Mouse (Mus musculus): ENCODE measurements around the gene Tent2. TPM values are rescaled to one million over a fixed set of nuclear protein-coding genes. Genes with fewer than 3 reads are reported as not detected.
"Not testable (repeated sequence)": the region's sequence is repeated elsewhere in the genome, so short reads cannot be mapped to it uniquely, and the experiment has no call there.

The Tent2 gene
- polyA plus RNA-seq, 1 experiment = 110 TPM

GRCm38 (mm10) chr13:93192646-93193026 lies 451 bp upstream of the Tent2 start:
- peak overlapping the region; percentile 17; the same call in 1 of the 2 replicates for H3K27ac ChIP-seq (ENCODE audit: insufficient read depth, low read length)
- H3K4me3 ChIP-seq (ENCODE audit: insufficient read depth, low read length) = peak overlapping the region; percentile 20
- H3K4me1 ChIP-seq (ENCODE audit: control insufficient read depth, insufficient read depth, low read length) = no peaks in the 10 kb centered on the region
- TF ChIP-seq POLR2A (IDR thresholded peaks at IDR 0.05; ENCODE audit: low read depth, low read length) = no peak
- TF ChIP-seq CTCF (IDR thresholded peaks at IDR 0.05; ENCODE audit: borderline replicate concordance, insufficient read depth, low read length) = no peak

- Histone ChIP-seq H3K4me3 (ENCODE audit: insufficient read depth, low read length) (no peak overlapping the region), H3K27ac (ENCODE audit: insufficient read depth, low read length) (peak overlapping the region; percentile 17; the same call in 1 of the 2 replicates), H3K4me1 (ENCODE audit: control insufficient read depth, insufficient read depth, low read length) (no peaks in the 10 kb centered on the region)
- no peak for TF ChIP-seq POLR2A (IDR thresholded peaks at IDR 0.05; ENCODE audit: low read depth, low read length)
- no peak for TF ChIP-seq CTCF (IDR thresholded peaks at IDR 0.05; ENCODE audit: borderline replicate concordance, insufficient read depth, low read length)
These were observed 2.8 kb downstream of the Tent2 start for GRCm38 (mm10) chr13:93189416-93189815.

GRCm38 (mm10) chr13:93188738-93189137 lies 3.4 kb downstream of the Tent2 start:
- H3K4me1 ChIP-seq (ENCODE audit: control insufficient read depth, insufficient read depth, low read length) = no peaks in the 10 kb centered on the region
- H3K4me3 ChIP-seq (ENCODE audit: insufficient read depth, low read length) = no peak overlapping the region
- TF ChIP-seq POLR2A (IDR thresholded peaks at IDR 0.05; ENCODE audit: low read depth, low read length) = no peak
- no peak for TF ChIP-seq CTCF (IDR thresholded peaks at IDR 0.05; ENCODE audit: borderline replicate concordance, insufficient read depth, low read length)
- peak overlapping the region; percentile 17; the same call in 1 of the 2 replicates for H3K27ac ChIP-seq (ENCODE audit: insufficient read depth, low read length)

GRCm38 (mm10) chr13:93187792-93188191 lies 4.4 kb downstream of the Tent2 start:
- not testable (repeated sequence) for H3K4me3 ChIP-seq (ENCODE audit: insufficient read depth, low read length); H3K4me1 ChIP-seq (ENCODE audit: control insufficient read depth, insufficient read depth, low read length); H3K27ac ChIP-seq (ENCODE audit: insufficient read depth, low read length)

- TF ChIP-seq POLR2A (IDR thresholded peaks at IDR 0.05; ENCODE audit: low read depth, low read length) (no peak), CTCF (IDR thresholded peaks at IDR 0.05; ENCODE audit: borderline replicate concordance, insufficient read depth, low read length) (no peak)
- no peaks in the 10 kb centered on the region for H3K4me1 ChIP-seq (ENCODE audit: control insufficient read depth, insufficient read depth, low read length)
- no peak overlapping the region for H3K27ac ChIP-seq (ENCODE audit: insufficient read depth, low read length)
- H3K4me3 ChIP-seq (ENCODE audit: insufficient read depth, low read length) = no peak overlapping the region
These were observed 11.8 kb downstream of the Tent2 start for GRCm38 (mm10) chr13:93180351-93180750.

GRCm38 (mm10) chr13:93179522-93179921 lies 12.7 kb downstream of the Tent2 start:
- Histone ChIP-seq H3K4me1 (ENCODE audit: control insufficient read depth, insufficient read depth, low read length) (no peaks in the 10 kb centered on the region), H3K27ac (ENCODE audit: insufficient read depth, low read length) (no peak overlapping the region), H3K4me3 (ENCODE audit: insufficient read depth, low read length) (no peak overlapping the region)
- TF ChIP-seq POLR2A (IDR thresholded peaks at IDR 0.05; ENCODE audit: low read depth, low read length) (no peak), CTCF (IDR thresholded peaks at IDR 0.05; ENCODE audit: borderline replicate concordance, insufficient read depth, low read length) (no peak)

GRCm38 (mm10) chr13:93177571-93177970 lies 14.6 kb downstream of the Tent2 start:
- Histone ChIP-seq H3K27ac (ENCODE audit: insufficient read depth, low read length) (no peak overlapping the region), H3K4me1 (ENCODE audit: control insufficient read depth, insufficient read depth, low read length) (no peaks in the 10 kb centered on the region), H3K4me3 (ENCODE audit: insufficient read depth, low read length) (no peak overlapping the region)
- TF ChIP-seq CTCF (IDR thresholded peaks at IDR 0.05; ENCODE audit: borderline replicate concordance, insufficient read depth, low read length) (no peak), POLR2A (IDR thresholded peaks at IDR 0.05; ENCODE audit: low read depth, low read length) (no peak)

GRCm38 (mm10) chr13:93163303-93163702 lies 28.9 kb downstream of the Tent2 start:
- TF ChIP-seq POLR2A (IDR thresholded peaks at IDR 0.05; ENCODE audit: low read depth, low read length) = no peak
- TF ChIP-seq CTCF (IDR thresholded peaks at IDR 0.05; ENCODE audit: borderline replicate concordance, insufficient read depth, low read length) = no peak
- Histone ChIP-seq H3K4me3 (ENCODE audit: insufficient read depth, low read length) (no peak overlapping the region), H3K27ac (ENCODE audit: insufficient read depth, low read length) (no peak overlapping the region), H3K4me1 (ENCODE audit: control insufficient read depth, insufficient read depth, low read length) (peaks cover 7% of the 10 kb centered on the region; the same call in 1 of the 2 replicates)

GRCm38 (mm10) chr13:93162456-93162855 lies 29.7 kb downstream of the Tent2 start:
- peaks cover 7% of the 10 kb centered on the region; the same call in 1 of the 2 replicates for H3K4me1 ChIP-seq (ENCODE audit: control insufficient read depth, insufficient read depth, low read length)
- no peak overlapping the region for H3K4me3 ChIP-seq (ENCODE audit: insufficient read depth, low read length)
- no peak for TF ChIP-seq POLR2A (IDR thresholded peaks at IDR 0.05; ENCODE audit: low read depth, low read length)
- TF ChIP-seq CTCF (IDR thresholded peaks at IDR 0.05; ENCODE audit: borderline replicate concordance, insufficient read depth, low read length) = no peak

GRCm38 (mm10) chr13:93158261-93158660 lies 33.9 kb downstream of the Tent2 start:
- no peak for TF ChIP-seq CTCF (IDR thresholded peaks at IDR 0.05; ENCODE audit: borderline replicate concordance, insufficient read depth, low read length)
- TF ChIP-seq POLR2A (IDR thresholded peaks at IDR 0.05; ENCODE audit: low read depth, low read length) = no peak
- Histone ChIP-seq H3K4me1 (ENCODE audit: control insufficient read depth, insufficient read depth, low read length) (peaks cover 5% of the 10 kb centered on the region; the same call in 1 of the 2 replicates), H3K4me3 (ENCODE audit: insufficient read depth, low read length) (no peak overlapping the region), H3K27ac (ENCODE audit: insufficient read depth, low read length) (no peak overlapping the region)

More at GRCm38 (mm10) chr13:93162456-93162855, 29.7 kb downstream of the Tent2 start:
- peak overlapping the region; percentile 34; the same call in 1 of the 2 replicates for H3K27ac ChIP-seq (ENCODE audit: insufficient read depth, low read length)

- Histone ChIP-seq H3K4me3 (ENCODE audit: insufficient read depth, low read length) (no peak overlapping the region), H3K27ac (ENCODE audit: insufficient read depth, low read length) (no peak overlapping the region), H3K4me1 (ENCODE audit: control insufficient read depth, insufficient read depth, low read length) (no peaks in the 10 kb centered on the region)
- TF ChIP-seq POLR2A (IDR thresholded peaks at IDR 0.05; ENCODE audit: low read depth, low read length) (no peak), CTCF (IDR thresholded peaks at IDR 0.05; ENCODE audit: borderline replicate concordance, insufficient read depth, low read length) (no peak)
These were observed 38.9 kb downstream of the Tent2 start for GRCm38 (mm10) chr13:93153280-93153679.
